Mouse (Mus musculus) myocyte (in vitro differentiated cells): ENCODE data around the gene Topaz1. TPM values are rescaled to one million over a fixed set of nuclear protein-coding genes. Genes with fewer than 3 reads are reported as not detected.

Experiments
- H3K27me3 ChIP-seq: one replicate; pipeline ENCODE4 v1.6.1; 2011; ENCODE audit not compliant: control insufficient read depth, insufficient read depth, insufficient read length
- H3K36me3 ChIP-seq: one replicate; pipeline ENCODE4 v1.6.1; 2011; ENCODE audit not compliant: control insufficient read depth, insufficient read depth
- H3K4me2 ChIP-seq: one replicate; pipeline ENCODE4 v1.6.1; 2011; ENCODE audit warnings: low read depth, control low read depth
- H3K4me3 ChIP-seq: one replicate; pipeline ENCODE4 v1.5.1; 2011; ENCODE audit warnings: mild to moderate bottlenecking, control low read depth, moderate library complexity
- H3K79me2 ChIP-seq: one replicate; pipeline ENCODE4 v1.6.1; 2011; ENCODE audit not compliant: control insufficient read depth, insufficient read depth
- H3ac ChIP-seq: one replicate; pipeline ENCODE4 v1.6.1; 2011; ENCODE audit not compliant: control insufficient read depth, insufficient read length
- CEBPB ChIP-seq: IDR thresholded peaks from 2 replicates; pipeline ENCODE4 v1.6.1; 2011; ENCODE audit warnings: mild to moderate bottlenecking, moderate library complexity; ENCODE audit not compliant: poor library complexity, insufficient read depth, severe bottlenecking
- E2F4 ChIP-seq: IDR thresholded peaks from one replicate; pipeline ENCODE4 v1.6.1; 2011; ENCODE audit warnings: mild to moderate bottlenecking, control low read depth, moderate library complexity; ENCODE audit not compliant: insufficient read depth
- MAX ChIP-seq: IDR thresholded peaks from one replicate; pipeline ENCODE4 v1.6.1; 2011; ENCODE audit warnings: low read depth, mild to moderate bottlenecking, control low read depth
- MYOD1 ChIP-seq, 3 experiments: IDR thresholded peaks; one replicate each; pipeline ENCODE4 v1.6.1; 2011; ENCODE audit warnings: control low read depth in 2 of 3, low read depth in 2 of 3, mild to moderate bottlenecking in 2 of 3, moderate library complexity in 1 of 3; ENCODE audit not compliant: insufficient read length in 2 of 3, control insufficient read depth in 1 of 3
- MYOG ChIP-seq, 3 experiments: IDR thresholded peaks; one replicate each; pipeline ENCODE4 v1.6.1; 2011; ENCODE audit warnings: control low read depth in 2 of 3, low read depth in 2 of 3, mild to moderate bottlenecking in 2 of 3; ENCODE audit not compliant: insufficient read length in 2 of 3, control insufficient read depth in 1 of 3, insufficient read depth in 1 of 3
- POLR2A ChIP-seq: IDR thresholded peaks from one replicate; pipeline ENCODE4 v1.6.1; 2011; ENCODE audit warnings: low read depth, mild to moderate bottlenecking, control low read depth, moderate library complexity; ENCODE audit not compliant: insufficient read length
- POLR2AphosphoS2 ChIP-seq: IDR thresholded peaks from one replicate; pipeline ENCODE4 v1.6.1; 2011; ENCODE audit warnings: low read depth, control low read depth; ENCODE audit not compliant: insufficient read length
- REST ChIP-seq: IDR thresholded peaks from one replicate; pipeline ENCODE4 v1.6.1; 2011; ENCODE audit warnings: mild to moderate bottlenecking, control low read depth, moderate library complexity; ENCODE audit not compliant: insufficient read depth, insufficient read length
- SRF ChIP-seq: IDR thresholded peaks from one replicate; pipeline ENCODE4 v1.6.1; 2011; ENCODE audit warnings: low read depth; ENCODE audit not compliant: control insufficient read depth, insufficient read length
- TCF12 ChIP-seq: IDR thresholded peaks from one replicate; pipeline ENCODE4 v1.6.1; 2011; ENCODE audit warnings: mild to moderate bottlenecking, control low read depth; ENCODE audit not compliant: poor library complexity, insufficient read depth, severe bottlenecking
- TCF3 ChIP-seq: IDR thresholded peaks from one replicate; pipeline ENCODE4 v1.6.1; 2011; ENCODE audit warnings: low read depth, control low read depth; ENCODE audit not compliant: insufficient read length
- USF1 ChIP-seq: IDR thresholded peaks from one replicate; pipeline ENCODE4 v1.6.1; 2011; ENCODE audit warnings: low read depth, mild to moderate bottlenecking, control low read depth, moderate library complexity
- polyA plus RNA-seq: library from polyadenylated mRNA; unstranded; fragments of >200 nt; fragmentation: generic; extraction: Trizol; gene quantifications from one replicate; pipeline ENCODE4 v1.2.1, GENCODE M21; 2012; ENCODE audit warnings: missing spikeins

Gene Topaz1
- polyA plus RNA-seq, 1 experiment: not detected

GRCm38 (mm10) chr9:122805845-122806341 lies 58.7 kb downstream of the Topaz1 start:
- Histone ChIP-seq H3K4me2 (peak overlapping the region; percentile 91), H3K36me3 (peaks cover 2% of the 10 kb centered on the region), H3ac (peak overlapping the region; percentile 37), H3K79me2 (no peaks in the 10 kb centered on the region), H3K27me3 (no peaks in the 10 kb centered on the region), H3K4me3 (peak overlapping the region; percentile 61)
- TF ChIP-seq POLR2A: peak; percentile 60
- no peak for TF ChIP-seq REST
- no peak for TF ChIP-seq USF1

GRCm38 (mm10) chr9:122807186-122807585 lies 60.0 kb downstream of the Topaz1 start:
- H3K4me3 ChIP-seq: no peak overlapping the region
- H3K79me2 ChIP-seq: no peaks in the 10 kb centered on the region
- H3K36me3 ChIP-seq: peaks cover 6% of the 10 kb centered on the region
- H3ac ChIP-seq: no peak overlapping the region
- H3K27me3 ChIP-seq: no peaks in the 10 kb centered on the region
- TF ChIP-seq E2F4: no peak
- no peak for TF ChIP-seq TCF3
- no peak for TF ChIP-seq REST
- no peak for TF ChIP-seq USF1
- no peak for TF ChIP-seq SRF
- no peak for TF ChIP-seq TCF12
- TF ChIP-seq CEBPB: no peak
- TF ChIP-seq MAX: no peak
- TF ChIP-seq POLR2A: no peak
- no peak for TF ChIP-seq MYOD1 (IDR thresholded peaks at IDR 0.05; ENCODE audit: control insufficient read depth in 1 of 3, insufficient read length in 2 of 3, low read depth in 2 of 3)
- TF ChIP-seq POLR2AphosphoS2: no peak
- TF ChIP-seq MYOG (IDR thresholded peaks at IDR 0.05; ENCODE audit: control insufficient read depth in 1 of 3, insufficient read depth in 1 of 3, insufficient read length in 2 of 3, low read depth in 2 of 3): no peak
- no peak overlapping the region for H3K4me2 ChIP-seq

GRCm38 (mm10) chr9:122810212-122810611 lies 63.1 kb downstream of the Topaz1 start:
- Histone ChIP-seq H3K4me3 (no peak overlapping the region), H3ac (no peak overlapping the region), H3K79me2 (no peaks in the 10 kb centered on the region), H3K4me2 (no peak overlapping the region), H3K36me3 (peaks cover 6% of the 10 kb centered on the region), H3K27me3 (no peaks in the 10 kb centered on the region)
- TF ChIP-seq REST (no peak), MYOD1 (IDR thresholded peaks at IDR 0.05; ENCODE audit: control insufficient read depth in 1 of 3, insufficient read length in 2 of 3, low read depth in 2 of 3) (no peak), TCF3 (no peak), MAX (no peak), CEBPB (no peak), USF1 (no peak)

GRCm38 (mm10) chr9:122812386-122812785 lies 65.2 kb downstream of the Topaz1 start:
- H3K79me2 ChIP-seq: no peaks in the 10 kb centered on the region
- TF ChIP-seq TCF12 (no peak), E2F4 (no peak), USF1 (no peak), POLR2AphosphoS2 (no peak), MYOG (IDR thresholded peaks at IDR 0.05; ENCODE audit: control insufficient read depth in 1 of 3, insufficient read depth in 1 of 3, insufficient read length in 2 of 3, low read depth in 2 of 3) (no peak), TCF3 (no peak), CEBPB (no peak), SRF (no peak)
- no peaks in the 10 kb centered on the region for H3K27me3 ChIP-seq
- peaks cover 6% of the 10 kb centered on the region for H3K36me3 ChIP-seq
- H3K4me2 ChIP-seq: no peak overlapping the region
- no peak overlapping the region for H3ac ChIP-seq
- no peak overlapping the region for H3K4me3 ChIP-seq

- Histone ChIP-seq H3K79me2 (no peaks in the 10 kb centered on the region), H3ac (no peak overlapping the region), H3K4me2 (no peak overlapping the region), H3K36me3 (peaks cover 6% of the 10 kb centered on the region), H3K4me3 (no peak overlapping the region), H3K27me3 (no peaks in the 10 kb centered on the region)
- no peak for TF ChIP-seq MAX
- TF ChIP-seq E2F4: no peak
- TF ChIP-seq TCF3: no peak
- TF ChIP-seq POLR2A: no peak
- no peak for TF ChIP-seq MYOG (IDR thresholded peaks at IDR 0.05; ENCODE audit: control insufficient read depth in 1 of 3, insufficient read depth in 1 of 3, insufficient read length in 2 of 3, low read depth in 2 of 3)
- TF ChIP-seq POLR2AphosphoS2: no peak
- TF ChIP-seq TCF12: no peak
- no peak for TF ChIP-seq REST
- no peak for TF ChIP-seq USF1
- no peak for TF ChIP-seq MYOD1 (IDR thresholded peaks at IDR 0.05; ENCODE audit: control insufficient read depth in 1 of 3, insufficient read length in 2 of 3, low read depth in 2 of 3)
- TF ChIP-seq SRF: no peak
- no peak for TF ChIP-seq CEBPB
Observed at GRCm38 (mm10) chr9:122814775-122815174, 67.6 kb downstream of the Topaz1 start.
